Mouse (Mus musculus) urinary bladder, postnatal 10 days (tissue): ENCODE measurements around the gene Hacd4.
"Not testable (repeated sequence)": the region's sequence is repeated elsewhere in the genome, so short reads cannot be mapped to it uniquely, and the experiment has no call there.

Experiments
- DNase-seq: peaks from one replicate; pipeline ENCODE4 v3.0.0; 2022; ENCODE audit warnings: low spot score

The Hacd4 gene

DNA sequence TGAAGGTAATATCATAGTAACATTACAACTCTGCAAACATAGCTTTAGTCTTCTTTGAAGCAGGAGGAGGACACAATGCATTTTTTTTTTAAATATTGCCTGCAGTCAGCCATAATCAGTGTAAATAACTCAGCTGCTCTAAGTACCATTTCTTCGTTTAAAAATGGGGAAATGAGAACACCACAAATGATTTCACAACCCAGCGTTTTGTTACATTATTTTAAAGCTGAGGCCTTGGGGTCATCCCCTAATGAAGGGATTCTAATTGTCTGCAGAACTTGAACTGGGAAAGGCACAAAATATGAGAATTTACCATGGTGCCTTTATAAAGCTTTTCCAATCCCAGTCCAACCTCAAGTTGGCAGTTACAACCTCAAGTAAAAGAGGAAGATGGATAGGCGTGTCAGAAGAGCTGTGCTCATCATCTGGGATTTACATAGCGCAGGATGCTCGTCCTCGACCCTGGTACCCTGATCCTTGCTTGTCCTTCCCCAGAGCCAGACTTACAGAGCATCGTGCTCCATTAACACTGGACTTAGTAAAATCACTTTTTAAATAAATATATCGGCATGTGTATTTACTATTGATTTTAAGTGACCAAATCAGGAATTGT, 6.2 kb downstream of the Hacd4 start:
- DNase-seq, result no peak

DNA sequence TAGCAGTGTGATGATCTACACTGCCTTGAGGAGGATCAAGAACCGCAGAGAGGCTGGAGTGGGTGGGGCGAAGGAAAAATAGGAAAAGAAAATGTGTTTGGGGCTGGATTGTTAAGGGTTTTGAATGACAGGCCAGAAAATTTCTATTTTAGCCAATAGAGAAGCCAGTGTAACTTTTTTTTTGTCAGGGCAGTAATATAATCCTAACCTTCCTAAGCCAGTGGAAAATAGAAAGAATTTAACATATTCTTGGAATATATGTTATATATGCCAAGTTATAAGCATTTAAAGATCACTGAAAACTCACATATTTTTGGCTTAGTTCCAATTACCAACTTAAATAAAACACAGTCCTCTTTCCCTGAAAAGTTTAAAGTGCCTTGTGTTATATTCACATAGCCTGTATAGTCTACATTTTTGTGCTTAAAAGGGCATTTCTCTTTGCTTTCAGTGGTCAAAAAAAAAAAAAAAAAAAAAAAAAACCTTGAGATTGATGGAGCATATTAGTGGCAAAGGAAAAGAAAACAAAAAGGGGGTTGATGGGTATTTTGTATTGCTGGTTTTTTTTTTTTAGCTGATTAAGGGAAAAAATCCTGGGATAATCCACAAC, 11.0 kb downstream of the Hacd4 start:
- no peak for DNase-seq

- DNase-seq, result no peak
These were observed 14.2 kb downstream of the Hacd4 start for GRCm38 (mm10) chr4:88424563-88424962.

GRCm38 (mm10) chr4:88419378-88419777, 19.4 kb downstream of the Hacd4 start:
- no peak for DNase-seq

DNA sequence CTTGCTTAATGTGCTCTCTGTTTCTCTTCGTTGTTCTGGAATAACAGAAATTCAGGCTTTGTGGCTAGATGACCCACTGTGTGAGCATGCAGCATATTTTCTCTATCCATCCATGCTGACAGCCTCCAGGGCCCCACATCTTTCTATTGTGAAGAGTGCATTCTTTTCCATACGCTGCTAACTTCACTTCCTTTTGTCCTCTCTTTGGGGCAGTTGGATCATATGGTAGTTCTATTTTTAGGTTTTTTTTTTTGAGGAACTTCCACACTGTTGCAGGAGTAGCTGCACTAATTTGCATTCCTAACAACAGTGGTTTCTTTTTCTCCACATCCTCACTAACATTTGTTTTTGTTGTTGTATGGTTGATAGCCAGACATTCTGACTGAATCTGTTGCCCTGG, 23.7 kb downstream of the Hacd4 start:
- no peak for DNase-seq

GRCm38 (mm10) chr4:88412331-88412730, 26.4 kb downstream of the Hacd4 start:
- DNase-seq, result no peak

GRCm38 (mm10) chr4:88409279-88409678, 29.4 kb downstream of the Hacd4 start:
- DNase-seq, result no peak

DNA sequence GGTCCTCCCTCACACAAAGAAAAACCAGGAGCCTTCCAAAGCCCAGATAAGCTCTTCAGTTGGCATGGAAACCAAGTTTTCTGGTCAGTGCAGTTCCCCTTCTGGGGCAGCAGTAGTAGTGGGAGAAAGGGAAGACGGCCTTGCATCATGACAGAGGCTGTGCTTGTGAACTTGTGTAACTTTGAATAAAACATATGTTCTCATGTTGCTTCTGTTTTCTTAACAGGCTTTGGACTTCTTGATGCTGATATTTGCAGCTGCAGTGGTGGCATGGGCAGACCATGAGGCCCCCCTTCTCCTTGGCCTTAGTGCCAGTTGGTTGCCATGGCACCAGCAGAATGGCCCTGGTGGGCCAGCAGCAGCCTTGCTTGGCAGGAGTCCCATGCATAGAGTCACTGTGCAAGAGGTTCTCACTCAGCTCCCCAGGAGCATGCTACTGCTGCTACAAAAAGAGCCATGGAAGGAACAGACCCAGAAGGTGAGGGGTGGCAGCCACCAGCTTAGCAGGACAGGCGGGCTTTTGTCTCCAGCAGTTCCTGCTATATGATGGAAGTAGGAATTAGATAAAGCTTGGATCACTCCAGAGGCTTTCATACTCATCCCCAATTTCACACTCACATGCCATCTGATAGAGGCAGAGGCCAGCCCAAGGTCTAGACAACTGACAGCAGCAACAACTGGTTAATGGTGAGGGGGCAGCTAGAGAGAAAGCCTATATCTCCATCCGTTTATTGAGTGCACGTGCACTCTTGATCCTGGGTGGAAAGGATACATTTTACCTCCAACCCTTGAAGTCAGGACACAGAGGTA, 31.6 kb downstream of the Hacd4 start:
- no peak for DNase-seq

GRCm38 (mm10) chr4:88402884-88403283, 35.8 kb downstream of the Hacd4 start:
- no peak for DNase-seq

DNA sequence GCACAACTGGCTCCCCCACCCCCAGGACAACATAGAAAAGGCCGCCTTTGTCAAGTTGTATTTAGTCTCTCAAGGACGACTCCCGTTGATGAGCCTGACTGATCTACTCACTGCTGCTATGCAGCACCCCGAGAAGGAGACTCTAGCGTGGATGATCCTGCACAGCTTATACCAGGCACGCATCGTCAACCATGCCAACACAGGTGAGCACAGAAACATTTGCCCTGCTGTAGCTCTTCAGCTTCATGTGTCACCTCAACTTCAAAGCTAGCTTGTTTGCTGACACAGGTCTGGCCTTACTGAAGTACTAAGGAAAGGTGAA, 37.8 kb downstream of the Hacd4 start:
- DNase-seq, result no peak

DNA sequence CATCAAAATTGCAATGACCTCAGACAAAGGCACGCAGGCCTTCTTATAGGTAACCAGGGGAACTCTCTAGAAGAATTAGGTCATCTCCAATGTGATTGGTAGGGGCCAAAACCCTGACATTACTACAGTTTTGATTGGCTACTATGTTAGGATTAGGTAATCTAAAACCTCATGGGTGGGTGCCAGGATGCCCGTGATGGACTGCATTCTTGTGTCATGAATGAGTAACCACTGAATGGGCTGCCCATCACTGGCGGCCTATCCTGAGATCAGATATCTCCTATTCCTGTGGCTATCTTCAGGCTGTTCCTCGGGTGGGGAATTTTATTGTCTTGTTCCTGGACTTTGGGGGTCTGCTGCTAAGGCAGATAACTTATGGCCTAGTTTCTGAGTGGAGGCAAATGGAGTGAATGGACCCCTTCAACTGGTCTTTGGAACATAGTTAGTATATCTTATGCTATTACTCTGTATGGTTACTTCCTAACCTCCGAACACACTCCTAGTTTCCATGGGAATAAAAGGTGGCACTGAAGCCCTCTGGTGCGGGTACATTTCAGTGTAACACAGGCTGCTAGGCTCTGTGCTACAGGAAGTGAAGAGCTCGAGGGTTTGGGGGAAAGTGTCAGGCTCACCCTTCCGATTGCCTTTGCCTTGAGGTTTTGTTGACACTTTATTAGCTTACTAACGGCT, 38.3 kb downstream of the Hacd4 start:
- DNase-seq, result no peak

GRCm38 (mm10) chr4:88396995-88397521, 41.7 kb downstream of the Hacd4 start:
- no peak for DNase-seq

GRCm38 (mm10) chr4:88395717-88396116, 43.0 kb downstream of the Hacd4 start:
- DNase-seq, result no peak

- not testable (repeated sequence) for DNase-seq
These were observed 48.1 kb downstream of the Hacd4 start for GRCm38 (mm10) chr4:88390596-88390995.

- DNase-seq, result no peak
These were observed 48.7 kb downstream of the Hacd4 start for GRCm38 (mm10) chr4:88390036-88390435.

DNA sequence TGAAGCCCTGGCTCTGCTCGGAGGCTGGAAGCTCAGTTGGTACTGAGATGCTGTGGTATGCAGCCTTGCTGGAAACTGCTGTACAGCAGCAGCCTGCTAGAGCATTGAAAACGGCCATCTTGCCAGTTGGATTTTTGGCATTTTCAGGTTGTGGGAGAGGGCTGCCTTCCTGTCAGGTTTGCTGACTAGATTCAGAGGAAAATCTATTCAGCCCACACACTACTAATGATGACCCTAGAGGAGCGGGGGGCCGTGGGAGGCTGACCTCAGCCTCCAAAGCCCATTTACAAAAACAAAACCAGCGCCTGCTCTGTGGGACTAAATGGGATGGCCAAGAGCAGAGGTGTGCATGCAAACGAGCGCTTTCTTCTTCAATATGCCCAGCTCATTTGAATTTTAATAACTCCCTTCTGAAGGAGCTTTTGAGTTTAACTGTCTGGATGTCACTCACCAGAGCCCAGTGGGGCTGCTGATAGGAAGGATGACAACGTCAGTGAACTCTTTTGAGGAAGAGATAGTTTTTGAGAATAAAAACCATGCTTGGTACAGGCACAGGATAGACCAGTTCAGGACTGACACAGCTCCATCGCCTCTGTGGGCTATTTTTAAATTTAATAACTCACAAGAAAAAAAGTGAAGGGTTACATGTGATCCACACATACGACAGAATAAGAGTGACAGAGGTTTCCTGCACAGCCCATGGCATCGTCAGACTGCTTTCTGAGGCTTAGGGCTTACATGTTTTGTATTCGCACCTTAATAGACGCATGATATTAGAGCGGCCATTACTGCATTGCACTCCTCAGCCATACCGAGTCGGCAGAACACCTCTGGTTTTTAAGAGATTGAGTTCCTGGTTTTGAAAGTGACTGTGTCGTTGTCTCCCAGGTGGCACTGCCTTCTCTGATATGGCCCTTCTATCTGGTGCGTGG, 66.2 kb downstream of the Hacd4 start:
- DNase-seq, result no peak

DNA sequence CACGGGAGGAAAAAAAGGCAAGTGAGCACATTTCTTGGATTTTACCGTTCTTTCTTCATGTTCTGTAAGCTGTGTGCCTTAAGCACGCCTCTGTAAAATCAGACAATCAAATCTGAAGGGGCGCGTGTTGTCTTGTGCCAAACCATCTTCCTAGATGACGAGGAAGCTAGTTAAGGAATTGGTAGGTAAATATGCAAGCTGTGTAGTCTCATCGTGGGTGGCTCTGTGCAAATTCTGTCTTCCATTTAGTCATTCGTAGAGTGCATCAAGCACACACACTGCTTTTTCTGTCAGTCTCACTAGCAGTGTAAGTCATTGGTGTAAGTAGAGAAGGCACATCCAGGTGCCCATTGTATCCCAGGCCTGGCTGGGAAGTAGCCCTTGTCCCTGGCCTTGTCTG, 67.9 kb downstream of the Hacd4 start:
- no peak for DNase-seq

DNA sequence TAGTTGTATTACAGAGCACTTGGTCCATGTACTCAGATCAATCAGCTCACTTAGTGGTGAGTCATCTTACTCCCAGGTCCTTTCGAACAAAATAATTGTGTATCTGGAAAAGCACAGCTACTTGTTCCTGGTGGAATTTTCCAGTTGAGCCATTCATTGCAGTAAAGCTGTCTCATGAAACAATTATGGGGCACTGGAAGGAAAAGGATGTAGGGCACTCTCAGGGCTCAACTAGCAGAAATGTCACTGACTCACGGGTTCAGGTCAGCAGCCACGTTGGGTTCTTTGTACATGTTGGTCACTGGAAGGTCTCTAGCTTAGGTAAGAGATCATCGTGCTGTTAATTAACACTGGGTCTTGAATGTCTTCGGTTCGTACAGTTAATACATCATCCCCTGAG, 68.8 kb downstream of the Hacd4 start:
- DNase-seq, result no peak

- no peak for DNase-seq
These were observed 81.3 kb downstream of the Hacd4 start for GRCm38 (mm10) chr4:88357431-88357830.

DNA sequence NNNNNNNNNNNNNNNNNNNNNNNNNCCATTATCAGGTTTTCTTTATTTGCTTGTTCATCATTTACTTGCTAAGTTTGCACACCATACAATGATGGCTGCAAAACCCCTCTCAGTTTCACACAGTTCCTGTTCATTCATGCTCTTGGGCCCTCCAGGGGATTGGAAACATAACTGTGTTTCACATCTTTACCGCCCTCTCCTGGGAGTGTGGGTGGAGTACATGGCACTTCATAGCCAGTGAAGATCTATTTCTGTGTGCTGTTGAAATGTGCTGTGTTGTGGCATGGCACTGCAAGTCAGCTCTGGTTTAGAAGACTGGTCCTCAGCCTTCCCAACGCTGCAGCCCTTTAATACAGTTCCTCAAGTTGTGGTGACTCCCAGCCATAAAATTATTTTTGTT, 82.1 kb downstream of the Hacd4 start:
- DNase-seq, result no peak

GRCm38 (mm10) chr4:88350910-88351309, 87.8 kb downstream of the Hacd4 start:
- DNase-seq, result no peak
